In the genomic region with DNA sequence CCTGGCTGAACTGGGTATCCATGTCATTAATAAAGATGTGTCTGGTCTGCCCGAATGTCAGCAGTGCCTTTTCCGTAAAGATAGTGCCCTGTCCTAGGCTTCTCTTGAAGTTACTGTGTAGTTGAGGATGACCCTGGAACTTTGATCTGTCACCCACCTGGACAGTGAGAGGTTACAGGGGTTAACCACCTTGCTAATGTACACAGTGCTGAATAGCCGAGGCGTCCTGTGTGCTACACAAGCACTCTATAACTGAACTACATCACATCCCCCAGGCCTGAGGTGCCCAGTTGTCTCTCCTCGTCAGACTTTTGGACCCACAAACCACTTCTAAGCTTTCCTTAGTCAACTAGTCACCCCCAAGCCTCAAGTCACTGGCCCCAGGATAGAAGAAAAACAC, we compare ENCODE assay signal across 8 mouse cellular contexts. TPM values are rescaled to one million over a fixed set of nuclear protein-coding genes. Genes with fewer than 3 reads are reported as not detected.
DNase-seq lines count a peak whose midpoint lies in the region; ATAC-seq and TF ChIP-seq lines count a peak whose summit lies in the region.

No protein-coding gene starts in this region.

- no peaks in the 10 kb centered on the region for H3K27me3 ChIP-seq in heart, embryonic 10.5 days (ENCODE audit: insufficient read depth, poor library complexity, severe bottlenecking)
- no peaks in the 10 kb centered on the region for H3K27me3 ChIP-seq in E14TG2a.4 (ENCODE audit: insufficient read depth, low read length)
- H3K27me3 ChIP-seq in forebrain, postnatal 0 days (ENCODE audit: insufficient read depth, low read length): no peaks in the 10 kb centered on the region
- H3K27me3 ChIP-seq in liver, embryonic 16.5 days (ENCODE audit: control insufficient read depth, insufficient read depth, low read depth, low read length): no peaks in the 10 kb centered on the region

- intact Hi-C loops in heart, postnatal 10 days (cut with DNase I): no loop called here

- no peak for TF ChIP-seq CTCF in E14TG2a.4 (conservative IDR thresholded peaks at IDR 0.05; ENCODE audit: low read length)
- TF ChIP-seq CTCF in forebrain, postnatal 0 days (IDR thresholded peaks at IDR 0.05; ENCODE audit: low read depth): no peak

- ATAC-seq in forebrain, postnatal 0 days: no peak
- peak; percentile 11; the same call in 1 of the 2 replicates for ATAC-seq in liver, embryonic 16.5 days (ENCODE audit: low read depth)

- peaks cover 15% of the 10 kb centered on the region for H3K36me3 ChIP-seq in heart, embryonic 10.5 days
- H3K36me3 ChIP-seq in E14TG2a.4 (ENCODE audit: insufficient read depth, low read length): peaks cover 57% of the 10 kb centered on the region
- H3K36me3 ChIP-seq in forebrain, postnatal 0 days (ENCODE audit: insufficient read depth): 0 out of 2 replicates have a peak, but pooled peaks cover 5% of the 10 kb centered on the region
- H3K36me3 ChIP-seq in liver, embryonic 16.5 days (ENCODE audit: control insufficient read depth, insufficient read depth): peaks cover 11% of the 10 kb centered on the region

- no peaks in the 10 kb centered on the region for H3K9me3 ChIP-seq in heart, embryonic 10.5 days
- no peaks in the 10 kb centered on the region for H3K9me3 ChIP-seq in E14TG2a.4 (ENCODE audit: low read length)
- no peaks in the 10 kb centered on the region for H3K9me3 ChIP-seq in forebrain, postnatal 0 days (ENCODE audit: low read length)
- H3K9me3 ChIP-seq in liver, embryonic 16.5 days (replicated peaks; ENCODE audit: control insufficient read depth, low read length): no peaks in the 10 kb centered on the region

- peak overlapping the region; percentile 82 for H3K4me3 ChIP-seq in heart, embryonic 10.5 days
- H3K4me3 ChIP-seq in E14TG2a.4 (replicated peaks; ENCODE audit: low read length): peak overlapping the region; percentile 92
- peak overlapping the region; percentile 57 for H3K4me3 ChIP-seq in forebrain, postnatal 0 days (ENCODE audit: low read depth, low read length)
- H3K4me3 ChIP-seq in liver, embryonic 16.5 days (ENCODE audit: low read depth, low read length): peak overlapping the region; percentile 79

- H3K27ac ChIP-seq in heart, embryonic 10.5 days: peak overlapping the region; percentile 96
- no peak overlapping the region for H3K27ac ChIP-seq in forebrain, postnatal 0 days (ENCODE audit: low read depth, low read length)
- H3K27ac ChIP-seq in liver, embryonic 16.5 days (ENCODE audit: low read length): peak overlapping the region; percentile 97

- WGBS in heart, embryonic 10.5 days: 76% methylated on average over 5 of the region's 5 CpGs
- WGBS in forebrain, postnatal 0 days: 72% methylated on average over 5 of the region's 5 CpGs
- WGBS in liver, embryonic 16.5 days (ENCODE audit: insufficient replicate concordance): 42% methylated on average over 5 of the region's 5 CpGs

- H3K4me1 ChIP-seq in heart, embryonic 10.5 days: peaks cover 46% of the 10 kb centered on the region
- peaks cover 50% of the 10 kb centered on the region for H3K4me1 ChIP-seq in E14TG2a.4 (replicated peaks; ENCODE audit: low read depth, low read length)
- peaks cover 19% of the 10 kb centered on the region for H3K4me1 ChIP-seq in forebrain, postnatal 0 days (ENCODE audit: insufficient read depth)
- H3K4me1 ChIP-seq in liver, embryonic 16.5 days (ENCODE audit: control insufficient read depth, low read depth, low read length): peaks cover 38% of the 10 kb centered on the region

- H3K9ac ChIP-seq in forebrain, postnatal 0 days: peak overlapping the region; percentile 93
- H3K9ac ChIP-seq in liver, embryonic 16.5 days (ENCODE audit: low read depth, low read length): peak overlapping the region; percentile 79

- DNase-seq in heart, embryonic 10.5 days (ENCODE audit: low spot score): no peak
- no peak for DNase-seq in heart, postnatal 10 days
- no peak for DNase-seq in forebrain, postnatal 0 days
- DNase-seq in urinary bladder, postnatal 10 days (ENCODE audit: low spot score): no peak
- no peak for DNase-seq in right cerebral cortex, postnatal 4 days
- DNase-seq in embryo, embryonic 10 days (ENCODE audit: low spot score): no peak

- peak overlapping the region; percentile 99 for H3K4me2 ChIP-seq in forebrain, postnatal 0 days (ENCODE audit: low read depth)
- peak overlapping the region; percentile 99 for H3K4me2 ChIP-seq in liver, embryonic 16.5 days (ENCODE audit: low read depth, low read length)

RNA-seq across cellular contexts. Expression of a gene that starts 1.4 kb away (rescaled TPM):
- 26.9 and 33.4 TPM in 2 replicates for polyA plus RNA-seq in heart, embryonic 10.5 days (2016; fragmentation: Nextera tagmentation; extraction: Ambion mirVana)
- total RNA-seq in heart, postnatal 10 days (2021): 10 to 100 TPM; 13.6 to 13.9 TPM
- total RNA-seq in forebrain, postnatal 0 days (2014; rRNA removed): 42.5 and 50.8 TPM in 2 replicates
- polyA plus RNA-seq in forebrain, postnatal 0 days (2015; fragmentation: Nextera tagmentation; extraction: Ambion mirVana): 46.1 and 47.1 TPM in 2 replicates
- polyA plus RNA-seq in liver, embryonic 16.5 days (2015; fragmentation: Nextera tagmentation; extraction: Ambion mirVana): 15.3 and 17.7 TPM in 2 replicates

RNA-seq across cellular contexts. Expression of a gene that starts 4.8 kb away (rescaled TPM):
- 570 and 662 TPM in 2 replicates for polyA plus RNA-seq in heart, embryonic 10.5 days (2016; fragmentation: Nextera tagmentation; extraction: Ambion mirVana)
- total RNA-seq in heart, postnatal 10 days (2021): 100 to 1,000 TPM; 738 to 768 TPM
- 1,002 and 1,178 TPM in 2 replicates for total RNA-seq in forebrain, postnatal 0 days (2014; rRNA removed)
- polyA plus RNA-seq in forebrain, postnatal 0 days (2015; fragmentation: Nextera tagmentation; extraction: Ambion mirVana): 610 and 775 TPM in 2 replicates
- 440 and 454 TPM in 2 replicates for polyA plus RNA-seq in liver, embryonic 16.5 days (2015; fragmentation: Nextera tagmentation; extraction: Ambion mirVana)

RNA-seq across cellular contexts. Expression of a gene that starts 4.8 kb away (rescaled TPM):
- 71.4 and 85.0 TPM in 2 replicates for polyA plus RNA-seq in heart, embryonic 10.5 days (2016; fragmentation: Nextera tagmentation; extraction: Ambion mirVana)
- 10 to 100 TPM; 41.7 to 46.7 TPM for total RNA-seq in heart, postnatal 10 days (2021)
- 47.1 and 50.8 TPM in 2 replicates for total RNA-seq in forebrain, postnatal 0 days (2014; rRNA removed)
- 54.4 and 55.7 TPM in 2 replicates for polyA plus RNA-seq in forebrain, postnatal 0 days (2015; fragmentation: Nextera tagmentation; extraction: Ambion mirVana)
- polyA plus RNA-seq in liver, embryonic 16.5 days (2015; fragmentation: Nextera tagmentation; extraction: Ambion mirVana): 37.4 and 38.5 TPM in 2 replicates

RNA-seq across cellular contexts. Expression of a gene that starts 5.8 kb away (rescaled TPM):
- polyA plus RNA-seq in heart, embryonic 10.5 days (2016; fragmentation: Nextera tagmentation; extraction: Ambion mirVana): 13.7 and 18.8 TPM in 2 replicates
- total RNA-seq in heart, postnatal 10 days (2021): 1 to 10 TPM; 2.7 to 2.9 TPM
- total RNA-seq in forebrain, postnatal 0 days (2014; rRNA removed): 70.6 and 79.6 TPM in 2 replicates
- 37.1 and 43.3 TPM in 2 replicates for polyA plus RNA-seq in forebrain, postnatal 0 days (2015; fragmentation: Nextera tagmentation; extraction: Ambion mirVana)
- polyA plus RNA-seq in liver, embryonic 16.5 days (2015; fragmentation: Nextera tagmentation; extraction: Ambion mirVana): 48.0 and 53.7 TPM in 2 replicates

RNA-seq across cellular contexts. Expression of a gene that starts 14.6 kb away (rescaled TPM):
- 57.3 and 60.5 TPM in 2 replicates for polyA plus RNA-seq in heart, embryonic 10.5 days (2016; fragmentation: Nextera tagmentation; extraction: Ambion mirVana)
- total RNA-seq in heart, postnatal 10 days (2021): 10 to 100 TPM; 36.4 TPM
- total RNA-seq in forebrain, postnatal 0 days (2014; rRNA removed): 93.0 and 96.8 TPM in 2 replicates
- 78.6 and 93.7 TPM in 2 replicates for polyA plus RNA-seq in forebrain, postnatal 0 days (2015; fragmentation: Nextera tagmentation; extraction: Ambion mirVana)
- polyA plus RNA-seq in liver, embryonic 16.5 days (2015; fragmentation: Nextera tagmentation; extraction: Ambion mirVana): 27.8 and 28.9 TPM in 2 replicates
